In genomic region chr5:76305616-76306015, GRCm38 (mm10) we compare ENCODE assay signal across 7 mouse cellular contexts. TPM values are rescaled to one million over a fixed set of nuclear protein-coding genes. Genes with fewer than 3 reads are reported as not detected.
DNase-seq lines count a peak whose midpoint lies in the region; ATAC-seq and TF ChIP-seq lines count a peak whose summit lies in the region.

No protein-coding gene starts in this region.

- no peaks in the 10 kb centered on the region for H3K36me3 ChIP-seq in hindbrain, embryonic 13.5 days
- H3K36me3 ChIP-seq in liver, embryonic 16.5 days (ENCODE audit: control insufficient read depth, insufficient read depth): no peaks in the 10 kb centered on the region

- H3K9ac ChIP-seq in hindbrain, embryonic 13.5 days: peak overlapping the region; percentile 94
- H3K9ac ChIP-seq in liver, embryonic 16.5 days (ENCODE audit: low read depth, low read length): no peak overlapping the region

- TF ChIP-seq CTCF in cortical plate, adult 2 months (IDR thresholded peaks at IDR 0.05; ENCODE audit: extremely low read depth, insufficient read depth, low read length): no peak

- H3K4me2 ChIP-seq in hindbrain, embryonic 13.5 days: peak overlapping the region; percentile 84
- H3K4me2 ChIP-seq in liver, embryonic 16.5 days (ENCODE audit: low read depth, low read length): peak overlapping the region; percentile 83

- WGBS in hindbrain, embryonic 13.5 days: 4% methylated on average over 8 of the region's 8 CpGs
- 8% methylated on average over 8 of the region's 8 CpGs for whole genome bisulfite sequencing in liver, embryonic 16.5 days (ENCODE audit: insufficient replicate concordance)

- no peak for ATAC-seq in hindbrain, embryonic 13.5 days (ENCODE audit: low FRiP score)
- no peak for ATAC-seq in liver, embryonic 16.5 days (ENCODE audit: low read depth)

- H3K27ac ChIP-seq in cortical plate, adult 2 months (ENCODE audit: insufficient read depth, low read length): no peak overlapping the region
- H3K27ac ChIP-seq in hindbrain, embryonic 13.5 days: peak overlapping the region; percentile 98; the same call in 1 of the 2 replicates
- no peak overlapping the region; the same call in 1 of the 2 replicates for H3K27ac ChIP-seq in liver, embryonic 16.5 days (ENCODE audit: low read length)

- DNase-seq in ovary, adult 18-20 months (ENCODE audit: low spot score): peak; percentile 55
- no peak for DNase-seq in ovary, postnatal 10 days (ENCODE audit: low spot score)
- peak; percentile 68 for DNase-seq in testis, postnatal 14 days (ENCODE audit: low spot score)
- DNase-seq in spleen, postnatal 36 days (ENCODE audit: low spot score in 2 of 2): no peak

- TF ChIP-seq POLR2A in cortical plate, adult 2 months (IDR thresholded peaks at IDR 0.05; ENCODE audit: extremely low read depth, insufficient read depth, low read length): no peak

- no peaks in the 10 kb centered on the region for H3K9me3 ChIP-seq in hindbrain, embryonic 13.5 days
- H3K9me3 ChIP-seq in liver, embryonic 16.5 days (replicated peaks; ENCODE audit: control insufficient read depth, low read length): no peaks in the 10 kb centered on the region

- peaks cover 2% of the 10 kb centered on the region; the same call in 1 of the 2 replicates for H3K4me1 ChIP-seq in cortical plate, adult 2 months (ENCODE audit: control insufficient read depth, insufficient read depth, low read length)
- H3K4me1 ChIP-seq in hindbrain, embryonic 13.5 days (replicated peaks): peaks cover 30% of the 10 kb centered on the region
- peaks cover 6% of the 10 kb centered on the region for H3K4me1 ChIP-seq in liver, embryonic 16.5 days (ENCODE audit: control insufficient read depth, low read depth, low read length)

- H3K4me3 ChIP-seq in cortical plate, adult 2 months (ENCODE audit: insufficient read depth, low read length): peak overlapping the region; percentile 72
- H3K4me3 ChIP-seq in hindbrain, embryonic 13.5 days: peak overlapping the region; percentile 94
- H3K4me3 ChIP-seq in liver, embryonic 16.5 days (ENCODE audit: low read depth, low read length): peak overlapping the region; percentile 80

- no peaks in the 10 kb centered on the region for H3K27me3 ChIP-seq in hindbrain, embryonic 13.5 days
- peaks cover 16% of the 10 kb centered on the region for H3K27me3 ChIP-seq in liver, embryonic 16.5 days (ENCODE audit: control insufficient read depth, insufficient read depth, low read depth, low read length)

RNA-seq across cellular contexts. Expression of gene Clock, which starts 1.0 kb away (rescaled TPM):
- polyA plus RNA-seq in cortical plate, adult 2 months (2012; rRNA removed): 23.6 and 23.8 TPM in 2 replicates
- polyA plus RNA-seq in hindbrain, embryonic 13.5 days (2015; fragmentation: Nextera tagmentation; extraction: Ambion mirVana): 14.5 and 15.6 TPM in 2 replicates
- 2.5 TPM in 2 replicates for polyA plus RNA-seq in liver, embryonic 16.5 days (2015; fragmentation: Nextera tagmentation; extraction: Ambion mirVana)

RNA-seq across cellular contexts. Expression of gene Pdcl2, which starts 25.3 kb away (rescaled TPM):
- not detected in 2 replicates for polyA plus RNA-seq in cortical plate, adult 2 months (2012; rRNA removed)
- polyA plus RNA-seq in hindbrain, embryonic 13.5 days (2015; fragmentation: Nextera tagmentation; extraction: Ambion mirVana): not detected in 2 replicates
- polyA plus RNA-seq in liver, embryonic 16.5 days (2015; fragmentation: Nextera tagmentation; extraction: Ambion mirVana): not detected in 2 replicates

RNA-seq across cellular contexts. Expression of gene Nmu, which starts 58.0 kb away (rescaled TPM):
- not detected in 2 replicates for polyA plus RNA-seq in cortical plate, adult 2 months (2012; rRNA removed)
- 0.56 and 1.5 TPM in 2 replicates for polyA plus RNA-seq in hindbrain, embryonic 13.5 days (2015; fragmentation: Nextera tagmentation; extraction: Ambion mirVana)
- not detected in 2 replicates for polyA plus RNA-seq in liver, embryonic 16.5 days (2015; fragmentation: Nextera tagmentation; extraction: Ambion mirVana)

Comparison
In these comparisons a context has a peak if more than half of its experiments do, and no peak if none do; other contexts are left out.
1. DNase-seq: peak in ovary, adult 18-20 months (single experiment) and testis, postnatal 14 days (single experiment); none in ovary, postnatal 10 days (single experiment) and spleen, postnatal 36 days (0 of 2).
2. Peak in every context shown above with its lines, with median percentiles within 50 percentile points of each other: H3K4me3 ChIP-seq.